Mouse (Mus musculus): ENCODE results near the gene Tcf12. TPM values are rescaled to one million over a fixed set of nuclear protein-coding genes. Genes with fewer than 3 reads are reported as not detected.

Tcf12 gene
- polyA plus RNA-seq (2014; fragmentation: Nextera tagmentation; extraction: Ambion mirVana) = 191 and 194 TPM in 2 replicates

DNA sequence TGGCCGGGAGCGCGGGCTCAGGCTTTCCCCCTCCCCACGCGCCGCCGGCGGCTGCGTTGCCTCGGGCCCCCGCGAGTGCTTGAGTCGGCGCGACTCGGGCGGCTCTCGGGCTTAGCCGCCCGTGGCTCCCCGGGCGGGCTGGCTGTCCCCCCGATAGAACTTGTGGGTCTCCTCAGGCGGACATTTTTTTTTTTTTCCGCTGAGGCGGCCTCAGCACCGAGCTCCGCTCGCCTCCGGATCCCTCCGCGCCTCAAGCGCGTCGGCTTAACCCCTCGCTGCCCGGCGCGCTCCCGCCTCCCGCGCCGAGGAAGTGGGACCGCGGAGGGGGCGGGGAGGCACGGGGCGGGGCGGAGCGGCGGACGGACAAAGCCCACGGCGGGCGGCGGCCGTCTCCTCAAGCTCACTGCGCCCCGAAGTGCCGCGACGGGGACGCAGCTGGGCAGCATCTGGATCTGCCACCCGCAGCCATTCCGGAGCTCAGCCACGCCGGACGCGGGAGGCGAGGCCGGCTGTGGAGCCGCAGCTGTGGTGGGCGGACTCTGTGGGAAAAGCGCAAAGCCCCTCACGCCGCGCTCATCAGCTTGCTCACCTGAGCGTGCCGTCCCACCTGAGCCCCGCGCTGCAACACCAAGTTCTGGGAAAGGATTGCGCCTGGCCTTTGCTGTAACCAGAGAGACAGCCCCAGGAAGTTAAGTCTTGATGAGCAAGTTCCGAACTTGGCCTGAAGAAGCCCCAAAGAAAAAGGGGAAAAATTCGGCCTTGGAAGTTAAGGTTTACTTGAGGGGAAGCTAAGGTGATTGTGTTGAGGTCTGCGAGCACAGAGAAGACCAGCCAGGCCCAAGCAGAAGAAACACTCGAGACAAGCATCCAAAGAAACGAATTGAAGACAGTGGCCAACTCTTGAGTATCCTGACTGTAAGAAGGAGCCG, at the start of gene Tcf12:
Tcf12 (minus strand) TSS at position 250 of the 929 bp plus-strand sequence.
- peak; percentile 83 for ATAC-seq (ENCODE audit: insufficient number of reproducible peaks, low FRiP score, low TSS enrichment, low read depth)
- Histone ChIP-seq H3K4me3 (ENCODE audit: low read depth, low read length) (peak within 1 kb of the TSS; percentile 77), H3K36me3 (ENCODE audit: control insufficient read depth, insufficient read depth, low read length) (no peaks in the 10 kb centered on the region), H3K9me3 (ENCODE audit: control insufficient read depth, low read length) (no peaks in the 10 kb centered on the region), H3K9ac (ENCODE audit: low read length) (peak within 1 kb of the TSS; percentile 100), H3K27ac (replicated peaks; ENCODE audit: low read depth, low read length) (peak within 1 kb of the TSS; percentile 95), H3K4me2 (ENCODE audit: low read depth, severe bottlenecking) (peak within 1 kb of the TSS; percentile 80), H3K4me1 (ENCODE audit: control insufficient read depth, insufficient read depth, low read length) (no peaks in the 10 kb centered on the region; the same call in 1 of the 2 replicates), H3K27me3 (ENCODE audit: control insufficient read depth, insufficient read depth, low read length) (no peaks in the 10 kb centered on the region)
- 1% methylated on average over 86 of the region's 88 CpGs for WGBS
- peak; percentile 91 for DNase-seq (ENCODE audit: low spot score)

DNA sequence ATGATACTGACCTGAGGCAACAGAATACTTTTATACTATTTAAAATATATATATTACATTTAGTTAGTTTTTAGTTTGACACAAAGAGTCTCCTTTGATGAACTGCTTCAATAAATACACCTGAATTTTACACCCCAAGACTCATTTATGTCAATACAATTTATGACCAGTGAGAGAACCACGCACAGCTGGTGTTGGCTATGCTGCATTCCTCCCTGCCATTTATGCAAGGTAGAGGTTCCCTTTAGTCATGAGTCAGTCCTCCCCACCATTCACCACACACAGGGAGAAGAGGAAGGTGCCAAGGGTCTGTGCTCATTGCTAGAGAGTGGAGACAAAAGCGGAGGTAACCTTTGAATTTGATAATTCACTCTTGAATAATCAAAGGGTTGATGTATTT, 46.7 kb upstream of the Tcf12 start:
- 65% methylated on average over 2 of the region's 2 CpGs for WGBS
- no peak overlapping the region for H3K9ac ChIP-seq (ENCODE audit: low read length)
- no peaks in the 10 kb centered on the region for H3K27me3 ChIP-seq (ENCODE audit: control insufficient read depth, insufficient read depth, low read length)
- H3K4me1 ChIP-seq (ENCODE audit: control insufficient read depth, insufficient read depth, low read length) = no peaks in the 10 kb centered on the region
- H3K27ac ChIP-seq (replicated peaks; ENCODE audit: low read depth, low read length) = no peak overlapping the region
- no peaks in the 10 kb centered on the region for H3K9me3 ChIP-seq (ENCODE audit: control insufficient read depth, low read length)
- DNase-seq (ENCODE audit: low spot score) = no peak
- no peak overlapping the region for H3K4me2 ChIP-seq (ENCODE audit: low read depth, severe bottlenecking)
- no peaks in the 10 kb centered on the region for H3K36me3 ChIP-seq (ENCODE audit: control insufficient read depth, insufficient read depth, low read length)
- no peak overlapping the region for H3K4me3 ChIP-seq (ENCODE audit: low read depth, low read length)
- no peak for ATAC-seq (ENCODE audit: insufficient number of reproducible peaks, low FRiP score, low TSS enrichment, low read depth)

- H3K9ac ChIP-seq (ENCODE audit: low read length) = no peak overlapping the region
- no peak overlapping the region for H3K27ac ChIP-seq (replicated peaks; ENCODE audit: low read depth, low read length)
- H3K4me3 ChIP-seq (ENCODE audit: low read depth, low read length) = no peak overlapping the region
- no peak overlapping the region for H3K4me2 ChIP-seq (ENCODE audit: low read depth, severe bottlenecking)
- no peaks in the 10 kb centered on the region for H3K27me3 ChIP-seq (ENCODE audit: control insufficient read depth, insufficient read depth, low read length)
- WGBS = 79% methylated on average over 1 of the region's 1 CpGs
- no peaks in the 10 kb centered on the region for H3K9me3 ChIP-seq (ENCODE audit: control insufficient read depth, low read length)
- no peaks in the 10 kb centered on the region for H3K4me1 ChIP-seq (ENCODE audit: control insufficient read depth, insufficient read depth, low read length)
- ATAC-seq (ENCODE audit: insufficient number of reproducible peaks, low FRiP score, low TSS enrichment, low read depth) (no peak), DNase-seq (ENCODE audit: low spot score) (no peak)
- H3K36me3 ChIP-seq (ENCODE audit: control insufficient read depth, insufficient read depth, low read length) = no peaks in the 10 kb centered on the region
These were observed 45.4 kb upstream of the Tcf12 start for GRCm38 (mm10) chr9:72157091-72157490.

- Histone ChIP-seq H3K27ac (replicated peaks; ENCODE audit: low read depth, low read length) (no peak overlapping the region), H3K9me3 (ENCODE audit: control insufficient read depth, low read length) (no peaks in the 10 kb centered on the region), H3K4me3 (ENCODE audit: low read depth, low read length) (no peak overlapping the region), H3K4me2 (ENCODE audit: low read depth, severe bottlenecking) (peak overlapping the region; percentile 0; the same call in 1 of the 2 replicates), H3K4me1 (ENCODE audit: control insufficient read depth, insufficient read depth, low read length) (no peaks in the 10 kb centered on the region), H3K27me3 (ENCODE audit: control insufficient read depth, insufficient read depth, low read length) (no peaks in the 10 kb centered on the region), H3K36me3 (ENCODE audit: control insufficient read depth, insufficient read depth, low read length) (no peaks in the 10 kb centered on the region), H3K9ac (ENCODE audit: low read length) (no peak overlapping the region)
- DNase-seq (ENCODE audit: low spot score) (peak; percentile 25), ATAC-seq (ENCODE audit: insufficient number of reproducible peaks, low FRiP score, low TSS enrichment, low read depth) (no peak)
- 47% methylated on average over 21 of the region's 21 CpGs for WGBS
These were observed 43.8 kb upstream of the Tcf12 start for GRCm38 (mm10) chr9:72155250-72156138.

DNA sequence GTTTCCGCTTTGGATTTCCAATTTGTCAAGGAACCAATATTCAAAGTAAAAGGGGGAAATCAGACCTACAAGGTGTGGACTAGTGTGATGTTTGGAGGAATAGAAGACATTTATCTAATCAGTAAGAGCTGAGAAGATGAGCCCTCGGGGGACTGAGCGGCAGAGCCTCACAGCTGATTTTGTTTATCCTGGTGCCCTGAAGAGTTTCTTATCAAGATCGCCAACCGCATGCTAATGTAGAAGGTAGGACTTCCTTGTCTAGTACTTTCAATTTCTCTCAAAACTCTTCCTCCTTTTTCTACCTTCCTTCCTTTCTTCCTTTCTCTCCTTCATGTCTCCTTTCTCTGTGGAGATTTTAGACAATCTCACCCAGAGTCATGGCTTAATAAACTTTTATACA, 32.5 kb upstream of the Tcf12 start:
- Histone ChIP-seq H3K27ac (replicated peaks; ENCODE audit: low read depth, low read length) (no peak overlapping the region), H3K4me2 (ENCODE audit: low read depth, severe bottlenecking) (no peak overlapping the region), H3K36me3 (ENCODE audit: control insufficient read depth, insufficient read depth, low read length) (no peaks in the 10 kb centered on the region), H3K9me3 (ENCODE audit: control insufficient read depth, low read length) (no peaks in the 10 kb centered on the region), H3K4me3 (ENCODE audit: low read depth, low read length) (no peak overlapping the region), H3K4me1 (ENCODE audit: control insufficient read depth, insufficient read depth, low read length) (no peaks in the 10 kb centered on the region), H3K9ac (ENCODE audit: low read length) (no peak overlapping the region), H3K27me3 (ENCODE audit: control insufficient read depth, insufficient read depth, low read length) (no peaks in the 10 kb centered on the region)
- ATAC-seq (ENCODE audit: insufficient number of reproducible peaks, low FRiP score, low TSS enrichment, low read depth) (no peak), DNase-seq (ENCODE audit: low spot score) (no peak)
- WGBS = 91% methylated on average over 5 of the region's 5 CpGs

GRCm38 (mm10) chr9:72137899-72138298, 26.2 kb upstream of the Tcf12 start:
- no peak overlapping the region for H3K4me2 ChIP-seq (ENCODE audit: low read depth, severe bottlenecking)
- no peak for ATAC-seq (ENCODE audit: insufficient number of reproducible peaks, low FRiP score, low TSS enrichment, low read depth)
- H3K36me3 ChIP-seq (ENCODE audit: control insufficient read depth, insufficient read depth, low read length) = no peaks in the 10 kb centered on the region
- H3K9ac ChIP-seq (ENCODE audit: low read length) = no peak overlapping the region
- DNase-seq (ENCODE audit: low spot score) = no peak
- H3K4me3 ChIP-seq (ENCODE audit: low read depth, low read length) = no peak overlapping the region
- no peaks in the 10 kb centered on the region for H3K4me1 ChIP-seq (ENCODE audit: control insufficient read depth, insufficient read depth, low read length)
- no peak overlapping the region for H3K27ac ChIP-seq (replicated peaks; ENCODE audit: low read depth, low read length)
- H3K9me3 ChIP-seq (ENCODE audit: control insufficient read depth, low read length) = no peaks in the 10 kb centered on the region
- H3K27me3 ChIP-seq (ENCODE audit: control insufficient read depth, insufficient read depth, low read length) = no peaks in the 10 kb centered on the region

- no peak for ATAC-seq (ENCODE audit: insufficient number of reproducible peaks, low FRiP score, low TSS enrichment, low read depth)
These were observed 22.1 kb upstream of the Tcf12 start for GRCm38 (mm10) chr9:72133772-72134245.

DNA sequence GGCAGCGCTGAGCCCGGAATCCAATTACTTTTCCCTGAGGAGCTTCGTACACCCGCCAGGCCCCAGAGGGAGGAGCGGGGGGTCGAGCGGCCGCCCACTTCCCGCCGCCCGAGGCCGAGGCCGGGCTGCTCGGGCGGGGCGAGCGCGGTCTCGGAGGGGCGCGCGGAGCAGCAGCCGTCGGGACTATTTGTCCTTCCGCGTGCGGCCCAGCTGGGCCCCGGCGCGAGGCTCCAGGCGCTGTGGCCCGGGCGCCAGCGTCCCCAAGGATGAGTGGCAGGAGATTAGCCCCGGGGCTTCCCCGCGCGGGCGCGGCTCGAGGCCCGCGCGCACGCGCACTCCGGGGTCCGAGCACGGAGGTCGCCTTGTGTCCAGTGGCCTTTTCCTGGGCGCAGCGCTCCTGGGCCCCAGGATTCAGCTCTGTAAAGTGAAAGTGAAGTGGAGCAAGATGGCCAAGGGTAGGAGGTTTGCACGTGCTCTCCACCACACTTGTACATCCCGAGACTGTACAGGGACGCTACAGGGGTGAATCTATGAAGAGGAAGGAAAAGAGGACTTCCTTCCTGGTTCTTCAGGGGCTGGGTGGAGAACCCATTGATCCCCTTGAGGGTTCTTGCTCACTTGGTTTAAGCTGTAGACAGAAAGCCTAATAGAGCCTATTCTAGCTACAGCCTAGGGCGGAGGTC, 21.6 kb upstream of the Tcf12 start:
- peak overlapping the region; percentile 93 for H3K9ac ChIP-seq (ENCODE audit: low read length)
- H3K4me1 ChIP-seq (ENCODE audit: control insufficient read depth, insufficient read depth, low read length) = no peaks in the 10 kb centered on the region
- H3K36me3 ChIP-seq (ENCODE audit: control insufficient read depth, insufficient read depth, low read length) = no peaks in the 10 kb centered on the region
- no peaks in the 10 kb centered on the region for H3K9me3 ChIP-seq (ENCODE audit: control insufficient read depth, low read length)
- DNase-seq (ENCODE audit: low spot score) = peak; percentile 90
- ATAC-seq (ENCODE audit: insufficient number of reproducible peaks, low FRiP score, low TSS enrichment, low read depth) = peak; percentile 91
- no peaks in the 10 kb centered on the region for H3K27me3 ChIP-seq (ENCODE audit: control insufficient read depth, insufficient read depth, low read length)
- peak overlapping the region; percentile 94 for H3K4me2 ChIP-seq (ENCODE audit: low read depth, severe bottlenecking)
- WGBS = 2% methylated on average over 55 of the region's 56 CpGs
- H3K4me3 ChIP-seq (ENCODE audit: low read depth, low read length) = peak overlapping the region; percentile 58
- peak overlapping the region; percentile 86 for H3K27ac ChIP-seq (replicated peaks; ENCODE audit: low read depth, low read length)

More at GRCm38 (mm10) chr9:72133772-72134245, 22.1 kb upstream of the Tcf12 start:
- peak overlapping the region; percentile 93 for H3K9ac ChIP-seq (ENCODE audit: low read length)
- peak overlapping the region; percentile 94 for H3K4me2 ChIP-seq (ENCODE audit: low read depth, severe bottlenecking)
- no peak overlapping the region for H3K27ac ChIP-seq (replicated peaks; ENCODE audit: low read depth, low read length)
- H3K9me3 ChIP-seq (ENCODE audit: control insufficient read depth, low read length) = no peaks in the 10 kb centered on the region
- H3K27me3 ChIP-seq (ENCODE audit: control insufficient read depth, insufficient read depth, low read length) = no peaks in the 10 kb centered on the region
- H3K36me3 ChIP-seq (ENCODE audit: control insufficient read depth, insufficient read depth, low read length) = no peaks in the 10 kb centered on the region
- H3K4me3 ChIP-seq (ENCODE audit: low read depth, low read length) = peak overlapping the region; percentile 58
- 74% methylated on average over 4 of the region's 4 CpGs for WGBS
- no peaks in the 10 kb centered on the region for H3K4me1 ChIP-seq (ENCODE audit: control insufficient read depth, insufficient read depth, low read length)
- DNase-seq (ENCODE audit: low spot score) = no peak

All from limb, embryonic 11.5 days (tissue).